Mouse (Mus musculus): Measurements from ENCODE around the gene 1700019N19Rik.

DNA sequence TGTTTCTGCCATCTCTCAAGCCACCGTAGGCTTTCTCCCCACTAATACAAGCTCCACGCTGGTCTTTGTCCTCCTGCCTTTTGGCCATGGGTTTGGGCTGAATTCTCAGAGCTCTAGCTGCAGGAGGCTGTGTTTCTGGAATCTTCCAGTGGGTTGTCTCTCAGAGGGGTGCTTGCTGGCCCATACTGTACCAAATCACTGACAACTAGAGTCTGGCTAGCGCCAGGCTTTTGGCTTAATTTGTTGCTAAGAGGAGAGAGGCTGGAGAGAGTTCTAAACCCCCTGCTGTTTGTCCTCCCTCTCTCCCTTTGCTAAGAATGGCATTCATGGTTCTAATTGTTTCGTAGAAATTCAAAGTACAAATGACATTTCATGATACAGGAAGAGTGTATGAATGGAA lies 12.7 kb downstream of the 1700019N19Rik start:
- TF ChIP-seq MAFK (IDR thresholded peaks at IDR 0.05; ENCODE audit: insufficient read depth, low read depth, low read length) (no peak), HCFC1 (IDR thresholded peaks at IDR 0.05; ENCODE audit: borderline replicate concordance, insufficient read depth, low read length) (no peak), ZNF384 (IDR thresholded peaks at IDR 0.05; ENCODE audit: low read depth, low read length) (no peak), CHD2 (IDR thresholded peaks at IDR 0.05; ENCODE audit: low read depth, low read length) (no peak), ZC3H11A (IDR thresholded peaks at IDR 0.05; ENCODE audit: borderline replicate concordance, low read depth, low read length) (no peak)

All from ES-E14 (cell line).